Mouse (Mus musculus) intestine, postnatal 0 days (tissue): ENCODE results near the gene Ints6l. TPM values are rescaled to one million over a fixed set of nuclear protein-coding genes. Genes with fewer than 3 reads are reported as not detected.
"Not testable (repeated sequence)": the region's sequence is repeated elsewhere in the genome, so short reads cannot be mapped to it uniquely, and the experiment has no call there.

Source experiments
- ATAC-seq: fragments of 200-750 bp; cut with Nextera tagmentation; 2 replicates; pipeline ENCODE4 v1.8.0; 2017; ENCODE audit warnings: mild to moderate bottlenecking, moderate TSS enrichment, moderate library complexity
- H3K27ac ChIP-seq: fragments of 300-500 bp; sonication (generic); 2 replicates; pipeline ENCODE4 v1.5.1; 2014; ENCODE audit warnings: mild to moderate bottlenecking, low read depth, low read length, moderate library complexity
- H3K27me3 ChIP-seq: fragments of 300-500 bp; sonication (generic); replicated peaks from 2 replicates; pipeline ENCODE4 v1.6.1; 2014; ENCODE audit warnings: low read length, mixed read lengths; ENCODE audit not compliant: control insufficient read depth, insufficient read depth
- H3K36me3 ChIP-seq: fragments of 300-500 bp; sonication (generic); 2 replicates; pipeline ENCODE4 v1.6.1; 2014; ENCODE audit warnings: mild to moderate bottlenecking, moderate library complexity; ENCODE audit not compliant: control insufficient read depth, insufficient read depth
- H3K4me1 ChIP-seq: fragments of 300-500 bp; sonication (generic); replicated peaks from 2 replicates; pipeline ENCODE4 v1.6.1; 2014; ENCODE audit warnings: antibody characterized with exemption, low read length, mixed read lengths; ENCODE audit not compliant: control insufficient read depth, insufficient read depth
- H3K4me2 ChIP-seq: fragments of 300-500 bp; sonication (generic); replicated peaks from 2 replicates; pipeline ENCODE4 v1.6.1; 2014; ENCODE audit warnings: low read depth, mild to moderate bottlenecking, moderate library complexity
- H3K4me3 ChIP-seq: fragments of 300-500 bp; sonication (generic); 2 replicates; pipeline ENCODE4 v1.5.1; 2014; ENCODE audit warnings: low read depth, low read length
- H3K9ac ChIP-seq: fragments of 300-500 bp; sonication (generic); 2 replicates; pipeline ENCODE4 v1.6.1; 2014; ENCODE audit warnings: mild to moderate bottlenecking, low read depth, low read length
- H3K9me3 ChIP-seq: fragments of 300-500 bp; sonication (generic); 2 replicates; pipeline ENCODE4 v1.6.1; 2016; ENCODE audit warnings: mixed run types; ENCODE audit not compliant: control insufficient read depth
- CTCF ChIP-seq: sonication (generic); IDR thresholded peaks from 2 replicates; pipeline ENCODE4 v1.5.1; 2016; ENCODE audit warnings: low read depth, mild to moderate bottlenecking, control low read depth, antibody characterized with exemption, moderate library complexity
- WGBS: fragments of 180-500 bp; shearing (Covaris S2); extraction: QIAGEN DNeasy Blood & Tissue Kit; methylation state at CpG from one replicate; pipeline ENCODE4 v1.1.7; 2014; 5-methylcytosine and 5-hydroxymethylcytosine counted together
- polyA plus RNA-seq: library from polyadenylated mRNA; unstranded; fragments of >200 nt; fragmentation: Nextera tagmentation; extraction: Ambion mirVana; gene quantifications from 2 replicates; pipeline ENCODE4 v1.2.1, GENCODE M21; 2015

Gene Ints6l
- polyA plus RNA-seq, 1 experiment from 2014 or later = 12.7 TPM

GRCm38 (mm10) chrX:56481906-56482305, 27.2 kb downstream of the Ints6l start:
- Histone ChIP-seq H3K27ac (no peak overlapping the region), H3K4me2 (no peak overlapping the region), H3K4me1 (no peaks in the 10 kb centered on the region), H3K36me3 (no peaks in the 10 kb centered on the region), H3K9ac (no peak overlapping the region), H3K27me3 (no peaks in the 10 kb centered on the region), H3K9me3 (no peaks in the 10 kb centered on the region), H3K4me3 (no peak overlapping the region)
- WGBS = 81% methylated on average over 3 of the region's 3 CpGs
- ATAC-seq = no peak
- no peak for TF ChIP-seq CTCF

GRCm38 (mm10) chrX:56489758-56490157, 35.1 kb downstream of the Ints6l start:
- Histone ChIP-seq H3K36me3 (no peaks in the 10 kb centered on the region), H3K4me3 (no peak overlapping the region), H3K27me3 (no peaks in the 10 kb centered on the region), H3K27ac (no peak overlapping the region), H3K9ac (no peak overlapping the region), H3K4me2 (no peak overlapping the region), H3K9me3 (no peaks in the 10 kb centered on the region), H3K4me1 (no peaks in the 10 kb centered on the region)
- no peak for ATAC-seq
- TF ChIP-seq CTCF = peak; percentile 82
- WGBS = 20% methylated on average over 1 of the region's 1 CpGs

- H3K4me3 ChIP-seq = no peak overlapping the region
- no peak for TF ChIP-seq CTCF
- ATAC-seq = no peak
- H3K4me1 ChIP-seq = no peaks in the 10 kb centered on the region
- no peak overlapping the region for H3K27ac ChIP-seq
- no peaks in the 10 kb centered on the region for H3K9me3 ChIP-seq
- H3K4me2 ChIP-seq = no peak overlapping the region
- peaks cover 4% of the 10 kb centered on the region; the same call in 1 of the 2 replicates for H3K36me3 ChIP-seq
- no peaks in the 10 kb centered on the region for H3K27me3 ChIP-seq
- 81% methylated on average over 7 of the region's 7 CpGs for WGBS
- H3K9ac ChIP-seq = no peak overlapping the region
Observed at GRCm38 (mm10) chrX:56497241-56497640, 42.6 kb downstream of the Ints6l start.

- not testable (repeated sequence) for H3K27ac ChIP-seq, H3K9ac ChIP-seq, H3K4me3 ChIP-seq, H3K9me3 ChIP-seq, H3K4me2 ChIP-seq, H3K4me1 ChIP-seq, ATAC-seq, H3K27me3 ChIP-seq, H3K36me3 ChIP-seq
- 78% methylated on average over 6 of the region's 6 CpGs for WGBS
Observed at GRCm38 (mm10) chrX:56524442-56524841, 69.8 kb downstream of the Ints6l start, which contains the start of gene Gm10477. Gene Gm10477 (plus strand): TSS chrX:56524742.

GRCm38 (mm10) chrX:56531266-56531665, 76.6 kb downstream of the Ints6l start:
- TF ChIP-seq CTCF = peak; percentile 71
- no peak overlapping the region for H3K4me2 ChIP-seq

GRCm38 (mm10) chrX:56537162-56537561, 82.5 kb downstream of the Ints6l start:
- 54% methylated on average over 4 of the region's 4 CpGs for WGBS
- no peak overlapping the region for H3K4me2 ChIP-seq
- H3K4me1 ChIP-seq = no peaks in the 10 kb centered on the region
- no peaks in the 10 kb centered on the region for H3K9me3 ChIP-seq
- H3K4me3 ChIP-seq = no peak overlapping the region
- H3K9ac ChIP-seq = no peak overlapping the region
- no peak for ATAC-seq
- no peaks in the 10 kb centered on the region for H3K36me3 ChIP-seq
- no peak overlapping the region for H3K27ac ChIP-seq
- H3K27me3 ChIP-seq = no peaks in the 10 kb centered on the region
- peak; percentile 62 for TF ChIP-seq CTCF

More at GRCm38 (mm10) chrX:56531266-56531665, 76.6 kb downstream of the Ints6l start:
- Histone ChIP-seq H3K36me3 (no peaks in the 10 kb centered on the region), H3K4me3 (no peak overlapping the region), H3K9me3 (no peaks in the 10 kb centered on the region), H3K27me3 (no peaks in the 10 kb centered on the region), H3K9ac (no peak overlapping the region), H3K4me1 (no peaks in the 10 kb centered on the region), H3K27ac (no peak overlapping the region)
- no peak for ATAC-seq
- 14% methylated on average over 3 of the region's 3 CpGs for WGBS

- Histone ChIP-seq H3K36me3 (no peaks in the 10 kb centered on the region), H3K4me3 (no peak within 1 kb of the TSS), H3K4me2 (no peak within 1 kb of the TSS), H3K9ac (no peak within 1 kb of the TSS), H3K4me1 (no peaks in the 10 kb centered on the region), H3K9me3 (no peaks in the 10 kb centered on the region), H3K27ac (no peak within 1 kb of the TSS), H3K27me3 (no peaks in the 10 kb centered on the region)
- ATAC-seq = no peak
- 82% methylated on average over 7 of the region's 7 CpGs for WGBS
- no peak for TF ChIP-seq CTCF
Observed at GRCm38 (mm10) chrX:56549506-56549905, 94.8 kb downstream of the Ints6l start, which contains the start of gene Gm648. Gene Gm648 (minus strand): TSS chrX:56549606.
